Mouse (Mus musculus): ENCODE data around the gene Mlh3.

GRCm38 (mm10) chr12:85297345-85297997, 27.1 kb upstream of the Mlh3 start:
- TF ChIP-seq CTCF (IDR thresholded peaks at IDR 0.05; ENCODE audit: control insufficient read depth, insufficient read depth, insufficient read length) (no peak), USF1 (IDR thresholded peaks at IDR 0.05; ENCODE audit: low read depth) (no peak), MAX (IDR thresholded peaks at IDR 0.05) (no peak), MYOG (IDR thresholded peaks at IDR 0.05; ENCODE audit: control insufficient read depth, extremely low read depth, insufficient read length) (no peak), CEBPB (IDR thresholded peaks at IDR 0.05; ENCODE audit: low read depth) (no peak), MYOD1 (IDR thresholded peaks at IDR 0.05; ENCODE audit: control insufficient read depth, insufficient read length, low read depth) (no peak), FOSL1 (IDR thresholded peaks at IDR 0.05; ENCODE audit: insufficient read depth, low read length, poor library complexity, severe bottlenecking) (no peak)
